Mouse (Mus musculus) embryo, embryonic 11 days (tissue): ENCODE measurements around the gene Klf3.

Experiments used
- DNase-seq: peaks from one replicate; pipeline ENCODE4 v3.0.0-alpha.2; 2015

Klf3 gene

GRCm38 (mm10) chr5:64802795-64803719, at the start of gene Klf3:
Klf3 (plus strand) TSS chr5:64803388.
- peak; percentile 95 for DNase-seq

- DNase-seq, result no peak
These were observed 40.9 kb upstream of the Klf3 start for GRCm38 (mm10) chr5:64762295-64762694.

- DNase-seq, result no peak
These were observed 38.7 kb upstream of the Klf3 start for GRCm38 (mm10) chr5:64764452-64764851.

GRCm38 (mm10) chr5:64765765-64766164, 37.4 kb upstream of the Klf3 start:
- no peak for DNase-seq

GRCm38 (mm10) chr5:64766626-64767025, 36.6 kb upstream of the Klf3 start:
- DNase-seq, result no peak

GRCm38 (mm10) chr5:64771619-64772018, 31.6 kb upstream of the Klf3 start:
- DNase-seq, result no peak

- no peak for DNase-seq
These were observed 25.0 kb upstream of the Klf3 start for GRCm38 (mm10) chr5:64778211-64778610.

- no peak for DNase-seq
These were observed 23.9 kb upstream of the Klf3 start for GRCm38 (mm10) chr5:64779285-64779684.

- DNase-seq, result no peak
These were observed 22.4 kb upstream of the Klf3 start for GRCm38 (mm10) chr5:64780778-64781177.

- no peak for DNase-seq
These were observed 15.0 kb upstream of the Klf3 start for GRCm38 (mm10) chr5:64788175-64788574.

- no peak for DNase-seq
These were observed 5.0 kb upstream of the Klf3 start for GRCm38 (mm10) chr5:64798209-64798608.

- no peak for DNase-seq
These were observed 1.6 kb upstream of the Klf3 start for GRCm38 (mm10) chr5:64801545-64801944.

- no peak for DNase-seq
These were observed 1.0 kb upstream of the Klf3 start for GRCm38 (mm10) chr5:64802143-64802542.

GRCm38 (mm10) chr5:64803720-64804462, 703 bp downstream of the Klf3 start:
- peak; percentile 83 for DNase-seq

- DNase-seq, result peak; percentile 62
These were observed 2.1 kb downstream of the Klf3 start for GRCm38 (mm10) chr5:64805131-64805872.

GRCm38 (mm10) chr5:64805873-64806505, 2.8 kb downstream of the Klf3 start:
- peak; percentile 90 for DNase-seq

GRCm38 (mm10) chr5:64806600-64806999, 3.4 kb downstream of the Klf3 start:
- peak; percentile 22 for DNase-seq

GRCm38 (mm10) chr5:64807159-64807558, 4.0 kb downstream of the Klf3 start:
- DNase-seq, result no peak

- no peak for DNase-seq
These were observed 4.4 kb downstream of the Klf3 start for GRCm38 (mm10) chr5:64807603-64808002.

GRCm38 (mm10) chr5:64808106-64809010, 5.2 kb downstream of the Klf3 start:
- peak; percentile 48 for DNase-seq

- DNase-seq, result no peak
These were observed 6.1 kb downstream of the Klf3 start for GRCm38 (mm10) chr5:64809257-64809656.

- no peak for DNase-seq
These were observed 6.7 kb downstream of the Klf3 start for GRCm38 (mm10) chr5:64809864-64810263.
